Mouse (Mus musculus) hindbrain, embryonic 11.5 days (tissue): ENCODE data around the gene Apobec1. TPM values are rescaled to one million over a fixed set of nuclear protein-coding genes. Genes with fewer than 3 reads are reported as not detected.
"Not testable (repeated sequence)": the region's sequence is repeated elsewhere in the genome, so short reads cannot be mapped to it uniquely, and the experiment has no call there.

Source experiments
- ATAC-seq: fragments of 200-750 bp; cut with Nextera tagmentation; 2 replicates; pipeline ENCODE4 v1.8.0; 2017; ENCODE audit warnings: mild to moderate bottlenecking, moderate TSS enrichment, moderate library complexity; ENCODE audit not compliant: low FRiP score
- DNase-seq: peaks from one replicate; pipeline ENCODE4 v3.0.0-alpha.2; 2015; ENCODE audit warnings: low spot score
- H3K27ac ChIP-seq: fragments of 300-500 bp; sonication (generic); 2 replicates; pipeline ENCODE4 v1.5.1; 2014; ENCODE audit warnings: mild to moderate bottlenecking, low read depth, low read length
- H3K27me3 ChIP-seq: fragments of 300-500 bp; sonication (generic); 2 replicates; pipeline ENCODE4 v1.6.1; 2014; ENCODE audit warnings: mild to moderate bottlenecking, low read length, moderate library complexity, mixed read lengths; ENCODE audit not compliant: control insufficient read depth, insufficient read depth
- H3K36me3 ChIP-seq: fragments of 300-500 bp; sonication (generic); 2 replicates; pipeline ENCODE4 v1.6.1; 2014; ENCODE audit warnings: mild to moderate bottlenecking, low read length, moderate library complexity, mixed read lengths; ENCODE audit not compliant: control insufficient read depth, insufficient read depth
- H3K4me1 ChIP-seq: fragments of 300-500 bp; sonication (generic); replicated peaks from 2 replicates; pipeline ENCODE4 v1.6.1; 2014; ENCODE audit warnings: low read length, mixed read lengths; ENCODE audit not compliant: control insufficient read depth, insufficient read depth
- H3K4me2 ChIP-seq: fragments of 300-500 bp; sonication (generic); replicated peaks from 2 replicates; pipeline ENCODE4 v1.6.1; 2014; ENCODE audit warnings: mild to moderate bottlenecking, low read depth, low read length
- H3K4me3 ChIP-seq: fragments of 300-500 bp; sonication (generic); 2 replicates; pipeline ENCODE4 v1.5.1; 2014; ENCODE audit warnings: low read depth, low read length
- H3K9ac ChIP-seq: fragments of 300-500 bp; sonication (generic); 2 replicates; pipeline ENCODE4 v1.6.1; 2014; ENCODE audit warnings: low read depth, low read length
- H3K9me3 ChIP-seq: fragments of 300-500 bp; sonication (generic); 2 replicates; pipeline ENCODE4 v1.6.1; 2016; ENCODE audit warnings: low read length; ENCODE audit not compliant: control insufficient read depth
- WGBS: fragments of 180-500 bp; shearing (Covaris S2); extraction: QIAGEN DNeasy Blood & Tissue Kit; methylation state at CpG from one replicate; pipeline ENCODE4 v1.1.7; 2014; 5-methylcytosine and 5-hydroxymethylcytosine counted together
- polyA plus RNA-seq: library from polyadenylated mRNA; unstranded; fragments of >200 nt; fragmentation: Nextera tagmentation; extraction: Ambion mirVana; gene quantifications from 2 replicates; pipeline ENCODE4 v1.2.1, GENCODE M21; 2014

The Apobec1 gene
- polyA plus RNA-seq, 1 experiment from 2014 or later = 1.7 TPM

GRCm38 (mm10) chr6:122543574-122543973 lies 58.7 kb downstream of the Apobec1 start:
- no peaks in the 10 kb centered on the region for H3K36me3 ChIP-seq
- no peaks in the 10 kb centered on the region for H3K4me1 ChIP-seq
- no peak overlapping the region for H3K27ac ChIP-seq
- DNase-seq (no peak), ATAC-seq (no peak)
- no peak overlapping the region for H3K4me2 ChIP-seq
- H3K9ac ChIP-seq = no peak overlapping the region
- no peaks in the 10 kb centered on the region for H3K27me3 ChIP-seq
- no peak overlapping the region for H3K4me3 ChIP-seq
- 89% methylated on average over 5 of the region's 5 CpGs for WGBS
- H3K9me3 ChIP-seq = no peaks in the 10 kb centered on the region

GRCm38 (mm10) chr6:122542459-122542858 lies 59.8 kb downstream of the Apobec1 start:
- not testable (repeated sequence) for H3K4me1 ChIP-seq, H3K9ac ChIP-seq, DNase-seq, ATAC-seq, H3K9me3 ChIP-seq, H3K27me3 ChIP-seq, H3K4me2 ChIP-seq, H3K27ac ChIP-seq, H3K4me3 ChIP-seq, H3K36me3 ChIP-seq
- 79% methylated on average over 5 of the region's 5 CpGs for WGBS

- 78% methylated on average over 9 of the region's 9 CpGs for WGBS
- Histone ChIP-seq H3K4me2 (no peak overlapping the region), H3K4me3 (no peak overlapping the region), H3K27me3 (no peaks in the 10 kb centered on the region), H3K9ac (no peak overlapping the region), H3K27ac (no peak overlapping the region), H3K4me1 (no peaks in the 10 kb centered on the region), H3K36me3 (no peaks in the 10 kb centered on the region), H3K9me3 (no peaks in the 10 kb centered on the region)
- ATAC-seq (no peak), DNase-seq (no peak)
These were observed 62.7 kb downstream of the Apobec1 start for GRCm38 (mm10) chr6:122539564-122539963.

GRCm38 (mm10) chr6:122534032-122534431 lies 68.2 kb downstream of the Apobec1 start:
- ATAC-seq = no peak

GRCm38 (mm10) chr6:122532883-122533302 lies 69.4 kb downstream of the Apobec1 start:
- H3K4me1 ChIP-seq = no peaks in the 10 kb centered on the region
- 17% methylated on average over 4 of the region's 4 CpGs for WGBS
- no peaks in the 10 kb centered on the region for H3K36me3 ChIP-seq
- DNase-seq (peak; percentile 33), ATAC-seq (0 out of 2 replicates have a peak, but pooled peaks have one; percentile 49)
- H3K27ac ChIP-seq = no peak overlapping the region
- H3K27me3 ChIP-seq = no peaks in the 10 kb centered on the region
- H3K9me3 ChIP-seq = no peaks in the 10 kb centered on the region
- H3K4me2 ChIP-seq = 0 out of 2 replicates have a peak overlapping the region, but pooled peaks have one; percentile 19
- no peak overlapping the region for H3K4me3 ChIP-seq
- no peak overlapping the region for H3K9ac ChIP-seq

More at GRCm38 (mm10) chr6:122534032-122534431, 68.2 kb downstream of the Apobec1 start:
- Histone ChIP-seq H3K27ac (no peak overlapping the region), H3K27me3 (no peaks in the 10 kb centered on the region), H3K4me2 (no peak overlapping the region), H3K4me1 (no peaks in the 10 kb centered on the region), H3K9me3 (no peaks in the 10 kb centered on the region), H3K4me3 (no peak overlapping the region), H3K36me3 (no peaks in the 10 kb centered on the region), H3K9ac (no peak overlapping the region)
- WGBS = 31% methylated on average over 3 of the region's 3 CpGs
- DNase-seq = no peak

- Histone ChIP-seq H3K4me3 (no peak overlapping the region), H3K36me3 (no peaks in the 10 kb centered on the region), H3K4me2 (no peak overlapping the region), H3K9ac (no peak overlapping the region), H3K27ac (no peak overlapping the region), H3K9me3 (no peaks in the 10 kb centered on the region), H3K27me3 (no peaks in the 10 kb centered on the region), H3K4me1 (no peaks in the 10 kb centered on the region)
- WGBS = 69% methylated on average over 8 of the region's 8 CpGs
- DNase-seq (no peak), ATAC-seq (no peak)
These were observed 70.6 kb downstream of the Apobec1 start for GRCm38 (mm10) chr6:122531466-122532174.

GRCm38 (mm10) chr6:122528136-122528535 lies 74.1 kb downstream of the Apobec1 start:
- Histone ChIP-seq H3K9me3 (no peaks in the 10 kb centered on the region), H3K4me2 (no peak overlapping the region), H3K9ac (no peak overlapping the region), H3K36me3 (no peaks in the 10 kb centered on the region), H3K4me1 (no peaks in the 10 kb centered on the region), H3K27me3 (no peaks in the 10 kb centered on the region), H3K4me3 (no peak overlapping the region), H3K27ac (no peak overlapping the region)
- 83% methylated on average over 11 of the region's 11 CpGs for WGBS
- ATAC-seq (no peak), DNase-seq (no peak)

Other genes starting within 250 kb of the Apobec1 start
- gene Rimklb, start 103.7 kb downstream of the Apobec1 start, polyA plus RNA-seq = 62.1 and 63.4 TPM in 2 replicates
- 1.2 and 1.6 TPM in 2 replicates for gene Mfap5, start 96.6 kb downstream of the Apobec1 start, polyA plus RNA-seq
- 0.11 TPM in 1 of 2 replicates, not detected in the other for gene Aicda, start 48.6 kb downstream of the Apobec1 start, polyA plus RNA-seq
- gene Gdf3, start 7.6 kb upstream of the Apobec1 start, polyA plus RNA-seq = 0.25 TPM in 1 of 2 replicates, not detected in the other
- not detected in 2 replicates for gene Dppa3, start 24.0 kb upstream of the Apobec1 start, polyA plus RNA-seq
- 0.07 and 0.32 TPM in 2 replicates for gene Nanog, start 105.0 kb upstream of the Apobec1 start, polyA plus RNA-seq
- gene Slc2a3, start 199.2 kb upstream of the Apobec1 start, polyA plus RNA-seq = 23.5 and 29.2 TPM in 2 replicates
- 3.0 and 4.0 TPM in 2 replicates for gene Foxj2, start 217.5 kb upstream of the Apobec1 start, polyA plus RNA-seq